Mouse (Mus musculus) thymus, postnatal 14 days (tissue): ENCODE measurements at regions not wholly inside any gene's neighbourhood (a gene's known extent, or its start where the extent isn't known, plus 50 kb on each side); places are given as distances from the start of the nearest gene placed in this dataset.

Experiments
- DNase-seq: peaks from one replicate; pipeline ENCODE4 v3.0.0; 2021

DNA sequence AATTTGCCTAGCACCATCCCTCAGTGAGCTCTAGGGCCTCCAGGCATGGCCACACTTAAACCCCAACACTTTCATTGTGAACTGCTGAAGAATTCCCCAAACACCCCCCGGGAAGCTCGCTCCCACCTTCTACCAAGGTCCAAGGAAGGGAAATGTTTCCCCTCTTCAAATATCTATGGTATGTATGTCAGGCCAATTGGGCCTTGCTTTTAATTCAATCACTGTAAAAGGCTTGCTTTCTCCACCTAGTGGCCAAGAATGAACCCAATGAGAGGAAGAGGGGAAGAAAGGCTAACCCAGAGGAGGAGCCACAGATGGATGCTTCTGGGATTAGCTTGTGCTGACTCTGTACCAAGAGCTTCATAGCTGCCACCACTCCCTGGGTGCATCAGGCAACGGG, 336.3 kb upstream of the Tgfbr2 start:
- peak; percentile 6 for DNase-seq

DNA sequence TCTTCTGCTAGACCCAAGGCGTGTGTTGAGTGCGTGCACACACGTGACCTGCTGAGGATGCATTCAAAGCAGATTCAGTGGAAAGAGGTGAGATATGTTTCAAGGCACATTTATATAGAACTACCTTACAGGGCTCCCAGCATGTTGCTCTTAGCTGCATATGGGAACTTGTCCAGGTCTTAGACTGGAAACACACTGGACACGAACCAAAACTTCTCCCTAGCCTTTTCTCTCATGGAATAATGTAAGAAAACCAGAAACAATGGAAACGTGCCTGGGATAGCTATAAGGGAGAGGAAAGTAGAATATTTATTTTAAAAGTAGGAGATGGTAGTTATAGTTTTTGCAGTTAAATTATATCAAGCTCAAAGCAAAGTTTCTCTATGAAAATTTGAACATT, 332.6 kb upstream of the Tgfbr2 start:
- DNase-seq: no peak

DNA sequence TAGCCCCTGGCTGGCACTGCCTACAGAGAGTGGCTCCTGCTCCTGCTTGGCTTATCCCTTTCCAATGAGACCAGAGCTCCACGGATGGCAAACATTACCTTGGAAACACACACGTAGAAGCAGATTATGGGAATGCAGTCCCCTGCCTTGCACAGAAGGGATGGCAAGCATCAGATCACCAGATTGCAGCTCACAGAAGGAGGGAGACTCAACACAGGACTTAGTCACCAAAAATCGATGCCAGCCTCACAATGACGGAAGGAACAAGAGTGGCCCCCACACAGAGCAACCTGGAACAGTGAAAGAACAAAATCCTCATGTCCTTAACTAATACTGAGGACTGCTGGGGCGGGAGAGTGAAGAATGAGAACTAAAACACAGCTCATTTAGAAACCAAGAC, 327.7 kb upstream of the Tgfbr2 start:
- no peak for DNase-seq

DNA sequence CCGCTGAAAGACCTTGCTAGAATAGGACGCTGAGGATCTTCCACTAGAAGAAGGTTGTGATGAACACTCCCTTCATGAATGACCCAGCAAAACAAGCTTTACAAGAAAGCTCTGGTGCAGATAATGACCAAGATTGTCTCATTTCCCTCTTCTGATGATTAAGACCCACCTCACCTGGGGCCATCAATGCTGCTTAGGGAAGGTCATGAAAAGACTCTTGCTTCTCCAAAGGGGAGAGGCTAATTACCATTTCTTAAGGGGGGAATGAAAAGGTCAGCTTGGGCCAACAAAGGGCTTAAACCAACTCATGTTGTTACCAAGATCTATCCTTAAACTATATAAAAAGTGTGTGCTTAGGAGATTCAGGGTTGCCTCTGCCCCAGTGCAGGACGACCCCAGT, 325.8 kb upstream of the Tgfbr2 start:
- no peak for DNase-seq

DNA sequence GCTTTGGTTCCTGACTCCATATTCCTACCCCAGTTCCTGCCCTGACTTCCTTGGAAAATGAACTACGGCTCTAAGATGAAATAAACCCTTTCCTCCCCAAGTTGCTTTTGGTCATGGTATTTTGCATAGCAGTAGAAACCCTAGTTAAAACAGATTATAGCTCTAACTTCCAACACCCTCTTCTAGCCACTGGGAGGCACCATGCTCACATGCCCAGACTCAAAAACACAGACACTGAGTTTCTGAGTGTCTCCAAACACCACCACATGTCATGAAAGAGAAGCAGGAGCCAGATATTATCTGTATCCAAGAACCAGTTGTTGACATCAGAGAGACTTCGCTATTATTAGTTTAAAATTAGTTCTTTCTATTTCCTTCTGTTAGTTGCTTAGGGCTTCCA, 316.1 kb upstream of the Tgfbr2 start:
- no peak for DNase-seq

DNA sequence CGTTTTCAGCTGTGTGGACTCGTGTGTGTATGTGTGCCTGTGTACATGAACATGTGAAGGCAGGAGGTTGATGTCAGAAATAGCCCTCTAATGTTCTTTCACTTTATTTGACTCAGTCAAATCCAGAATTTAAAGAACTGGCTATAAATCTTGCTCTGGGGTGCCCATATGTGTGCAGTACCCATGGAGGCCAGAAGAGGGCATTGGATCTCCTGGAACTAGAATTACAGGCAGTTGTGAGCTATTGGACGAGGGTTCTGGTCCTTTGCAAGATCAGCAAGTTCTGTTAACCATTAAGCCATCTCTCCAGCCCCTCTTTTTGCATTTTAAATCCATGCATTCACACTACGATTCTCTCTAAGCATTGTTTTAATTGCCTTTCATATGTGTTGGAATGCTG, 314.6 kb upstream of the Tgfbr2 start:
- DNase-seq: peak; percentile 53

DNA sequence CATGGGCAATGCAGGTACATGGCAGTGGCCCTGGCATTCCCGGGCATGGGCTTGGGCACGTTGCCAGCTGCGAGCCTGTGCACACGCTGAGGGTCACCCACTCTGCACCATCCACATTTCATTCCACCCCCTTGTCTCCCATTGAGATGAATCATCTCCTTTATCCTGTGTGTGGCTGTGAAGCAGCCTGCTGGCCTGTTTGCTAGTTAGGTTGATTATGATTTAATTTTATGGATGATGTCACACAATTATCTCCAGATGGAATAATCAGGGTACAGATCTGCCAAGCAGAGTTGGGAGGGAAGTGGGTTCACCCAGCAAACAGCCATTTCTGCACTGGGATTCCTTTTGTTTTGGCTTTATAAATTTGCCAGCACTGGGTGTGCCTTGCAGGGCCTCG, 314.1 kb upstream of the Tgfbr2 start:
- DNase-seq: no peak

DNA sequence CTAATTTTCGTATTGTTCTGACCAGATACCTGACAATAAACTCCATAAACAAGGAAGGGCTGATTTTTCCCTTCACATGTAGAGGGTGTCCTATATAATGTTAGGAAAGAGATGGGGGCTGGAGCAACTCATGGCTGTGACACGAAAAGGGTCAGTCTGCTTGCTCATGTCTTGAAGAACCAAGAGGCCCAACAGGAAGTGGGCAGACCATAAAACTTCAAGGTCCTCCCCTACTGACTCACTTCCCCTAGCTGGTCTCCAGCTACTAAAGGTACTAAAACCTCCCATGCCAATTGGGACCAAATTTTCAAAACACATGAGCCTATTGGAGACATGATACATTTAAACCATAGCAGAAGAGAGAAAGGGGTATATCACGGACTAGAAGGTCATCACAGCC, 302.1 kb upstream of the Tgfbr2 start:
- DNase-seq: no peak

DNA sequence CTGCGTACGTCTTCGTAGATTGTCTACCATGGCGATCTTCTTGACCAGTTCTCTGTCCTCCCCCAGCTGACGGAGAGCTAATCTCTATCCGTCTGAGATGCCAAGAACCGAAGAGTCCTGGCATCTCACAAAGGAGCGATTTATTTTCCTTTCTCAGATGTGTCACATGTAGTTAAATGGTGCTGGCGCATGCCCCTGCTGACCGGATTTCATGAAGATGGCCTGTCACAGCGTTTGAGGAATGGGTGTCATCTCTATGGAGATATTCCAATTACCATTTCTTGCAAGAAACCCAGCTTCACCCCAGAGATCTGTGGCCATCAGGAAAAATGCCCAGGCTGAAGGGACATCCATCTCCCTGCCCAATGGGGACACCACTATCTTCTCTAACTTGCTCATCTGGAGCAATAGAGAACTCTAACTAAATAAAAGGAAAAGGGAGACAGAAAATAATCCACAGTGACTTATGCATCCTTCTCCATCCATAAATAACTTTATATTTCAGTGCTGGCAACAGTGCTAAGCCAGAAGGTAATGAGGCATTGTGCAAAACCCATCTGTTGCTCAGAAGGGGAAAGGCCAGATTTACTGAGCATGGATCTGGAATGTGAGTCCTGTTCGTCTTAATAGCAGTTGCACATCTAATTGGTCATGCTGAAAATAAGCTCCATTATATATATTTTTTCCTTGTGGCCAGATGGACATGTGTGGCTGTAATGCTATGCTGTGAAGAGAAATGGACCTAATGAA, 300.2 kb upstream of the Tgfbr2 start:
- no peak for DNase-seq

DNA sequence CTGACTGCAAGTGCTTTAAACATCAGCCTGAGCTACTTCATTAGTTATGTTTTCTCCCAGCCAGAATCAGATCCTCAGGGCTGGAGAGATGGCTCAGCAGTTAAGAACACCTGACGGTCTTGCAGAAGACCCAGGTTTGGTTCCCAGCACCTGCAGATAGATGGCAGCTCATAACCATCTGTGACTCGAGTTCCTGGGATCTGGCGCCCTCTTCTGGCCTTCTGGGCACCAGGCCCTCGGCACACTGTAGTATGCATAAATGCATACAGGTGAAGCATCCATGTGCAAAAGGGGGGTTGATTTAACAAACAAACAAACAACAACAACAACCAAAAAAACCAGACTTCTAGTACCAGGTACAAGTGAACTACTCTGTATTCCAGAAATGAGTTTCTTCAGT, 297.7 kb upstream of the Tgfbr2 start:
- DNase-seq: peak; percentile 12

DNA sequence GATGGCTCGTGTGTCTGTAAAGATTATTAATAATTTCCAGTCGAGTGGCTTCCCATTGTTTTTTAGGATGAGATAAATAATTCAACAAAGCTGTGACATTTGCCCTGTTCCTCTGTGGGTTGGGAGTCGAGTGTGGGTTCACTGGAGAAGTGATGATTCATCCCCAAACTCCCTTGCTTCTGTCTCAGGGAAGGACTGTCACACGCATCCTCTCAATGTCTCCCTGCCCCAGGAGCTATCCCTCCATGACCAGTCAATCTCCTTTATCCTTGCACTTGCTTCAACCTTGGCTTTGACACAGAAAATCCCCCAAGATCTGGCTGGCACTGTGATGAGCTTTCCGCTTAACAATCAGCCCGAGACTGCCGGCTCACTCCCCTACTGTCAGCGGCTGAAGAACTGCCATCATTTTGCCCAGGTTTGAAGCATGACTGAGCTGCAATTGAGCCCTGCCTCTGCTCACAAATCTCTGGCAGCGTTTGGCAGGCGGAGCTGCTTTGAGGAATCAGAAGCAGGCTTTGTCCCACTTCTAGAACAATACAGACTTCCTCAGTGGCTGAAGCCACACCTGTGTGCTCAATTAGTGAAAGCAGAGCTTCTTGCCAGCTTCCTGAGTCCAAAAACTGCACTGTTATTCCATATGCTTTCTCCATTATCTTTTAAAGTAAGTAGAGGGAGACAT, 293.6 kb upstream of the Tgfbr2 start:
- DNase-seq: no peak

DNA sequence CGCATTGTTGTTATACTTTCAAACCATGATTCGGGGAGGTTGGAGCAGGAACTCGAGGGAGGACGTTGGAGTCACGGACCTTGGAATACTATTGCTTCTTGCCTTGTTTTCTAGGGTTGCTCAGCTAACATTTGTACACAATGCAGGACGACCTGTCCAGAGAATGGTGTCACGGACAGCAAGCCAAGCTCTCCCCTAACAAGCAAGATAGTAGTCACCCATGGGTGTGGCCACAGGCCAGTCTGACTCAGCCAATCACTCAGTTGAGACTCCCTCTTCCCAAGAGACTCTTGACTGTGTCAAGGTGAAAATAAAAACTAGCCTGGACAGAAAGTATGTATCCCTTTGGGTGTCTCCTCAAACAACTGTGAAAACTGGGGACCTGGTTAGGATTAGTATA, 291.2 kb upstream of the Tgfbr2 start:
- no peak for DNase-seq

DNA sequence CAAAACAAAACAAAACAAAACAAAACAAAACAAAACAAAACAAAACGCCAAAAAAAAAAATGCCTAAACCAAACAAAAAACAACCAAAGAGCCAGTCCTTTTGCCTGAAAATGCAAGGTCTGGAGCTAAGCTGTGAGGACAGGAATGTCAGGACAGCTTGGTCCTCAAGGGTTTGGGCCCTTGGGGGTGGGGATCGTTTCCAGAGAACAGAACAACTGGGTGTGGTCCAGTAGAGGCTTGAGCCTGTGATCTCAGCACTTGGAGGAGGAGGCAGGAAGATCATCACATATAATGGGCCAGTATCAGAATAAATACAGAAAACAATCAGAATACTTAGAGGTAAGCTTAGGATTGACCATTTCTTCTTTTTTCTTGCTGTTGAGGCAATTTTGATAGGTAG, 289.5 kb upstream of the Tgfbr2 start:
- no peak for DNase-seq

DNA sequence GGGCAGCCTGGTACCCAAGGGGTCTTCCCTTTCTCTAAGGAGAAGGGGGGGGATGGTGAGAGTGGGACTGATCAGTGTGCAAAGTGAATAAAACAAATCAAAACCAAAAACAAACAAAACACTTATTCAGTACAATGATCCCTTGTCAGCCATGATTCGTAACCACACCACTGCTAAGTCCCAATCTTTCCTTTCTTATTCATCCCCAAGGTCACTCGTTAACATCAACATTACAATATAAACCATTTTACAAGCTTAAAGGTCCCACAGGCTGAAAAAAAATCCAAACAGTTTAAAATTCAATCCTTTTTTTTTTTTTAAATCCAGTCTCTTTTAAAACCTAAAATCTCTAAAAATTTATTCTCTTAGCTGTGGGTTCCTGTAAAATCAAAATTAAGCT, 287.1 kb upstream of the Tgfbr2 start:
- no peak for DNase-seq

DNA sequence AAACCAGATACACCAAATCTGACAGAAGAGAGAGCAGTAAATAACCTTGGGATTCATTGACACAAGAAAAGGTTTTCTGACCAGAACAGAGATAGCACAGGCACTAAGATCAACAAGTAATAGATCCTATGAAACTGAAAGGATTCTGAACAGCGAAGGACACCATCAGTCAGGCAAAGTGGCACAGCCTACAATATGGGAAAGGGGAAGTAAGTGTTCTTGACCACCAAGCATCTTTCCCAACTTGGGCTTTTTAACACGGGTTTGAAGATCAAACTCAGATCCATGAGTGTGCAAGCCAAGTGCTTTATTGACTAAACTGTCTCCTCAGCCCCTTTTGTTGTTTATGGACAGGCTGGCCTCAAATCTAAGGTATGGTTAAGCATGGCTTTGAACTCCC, 284.9 kb upstream of the Tgfbr2 start:
- DNase-seq: no peak

DNA sequence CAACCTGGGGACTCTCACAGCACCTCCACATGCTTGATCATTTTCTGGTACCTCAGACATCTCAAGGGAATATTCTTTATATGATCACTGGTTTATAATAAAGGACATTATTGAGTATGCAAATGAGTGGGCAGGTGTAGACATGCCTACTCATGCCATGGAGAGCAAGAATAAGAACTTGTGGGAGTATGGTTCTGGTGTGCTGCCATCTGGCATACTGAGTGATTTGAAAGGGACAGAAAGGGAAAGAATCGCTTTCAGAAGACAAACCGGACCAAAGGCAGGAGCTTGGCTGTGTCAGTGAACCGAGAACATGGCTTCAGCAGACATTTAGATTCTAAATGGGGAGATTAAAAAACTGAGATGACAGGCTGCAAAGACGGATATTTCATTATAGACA, 276.9 kb upstream of the Tgfbr2 start:
- no peak for DNase-seq

DNA sequence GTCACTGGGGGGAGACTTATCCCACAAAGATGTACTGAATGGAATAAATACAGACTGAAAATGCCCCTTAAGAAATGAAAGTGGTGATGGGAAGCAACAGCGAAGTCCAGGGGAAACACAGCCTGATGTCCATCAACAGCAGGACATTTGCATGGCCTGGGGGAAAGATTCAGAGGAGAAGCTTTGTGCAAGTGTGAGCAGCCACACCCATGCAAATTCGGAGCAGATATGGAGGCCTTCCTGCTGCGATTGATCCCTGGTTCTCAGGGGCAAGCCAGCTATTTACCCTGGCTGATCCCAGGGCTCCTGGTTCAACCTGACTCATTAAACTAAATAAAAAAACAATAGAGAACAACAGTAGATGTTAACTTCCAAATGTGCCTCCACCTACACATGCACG, 275.7 kb upstream of the Tgfbr2 start:
- no peak for DNase-seq

DNA sequence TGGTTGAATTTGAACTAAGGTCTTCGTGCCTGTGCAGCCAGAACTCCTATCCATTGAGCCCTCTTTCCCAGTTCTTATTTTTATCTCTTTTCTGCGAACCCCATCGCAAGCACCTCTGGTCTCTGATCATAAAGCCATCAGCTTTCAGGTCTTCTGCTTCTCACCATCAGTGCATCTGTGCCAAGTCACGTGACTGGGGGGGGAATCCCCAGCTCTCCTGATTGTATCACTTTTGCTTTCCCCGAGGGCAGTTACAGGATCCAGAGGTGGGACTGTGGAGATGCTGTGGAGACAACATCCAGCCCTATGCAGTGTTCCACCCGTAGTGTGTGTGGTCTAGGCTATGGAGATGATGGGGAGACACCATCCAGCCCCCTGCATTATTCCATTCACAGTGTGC, 272.6 kb upstream of the Tgfbr2 start:
- no peak for DNase-seq

DNA sequence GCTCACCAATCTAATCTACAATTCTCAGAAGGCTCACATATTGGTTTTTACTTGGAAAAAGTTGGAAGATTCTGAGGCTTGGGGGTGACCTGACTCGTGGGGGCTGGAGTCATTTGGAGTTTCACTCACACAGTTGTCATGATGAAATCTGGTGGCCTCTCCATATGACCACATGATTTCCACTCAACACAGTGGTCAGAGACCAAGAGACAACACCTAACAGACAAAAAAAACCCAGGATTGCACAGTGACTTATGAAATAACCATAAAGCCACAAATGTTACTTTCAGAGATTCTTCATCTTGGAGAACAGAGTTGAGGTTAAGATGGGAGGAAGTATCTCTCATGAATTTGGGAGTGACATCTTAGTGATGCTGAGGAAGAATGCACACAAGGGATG, 263.4 kb upstream of the Tgfbr2 start:
- no peak for DNase-seq

DNA sequence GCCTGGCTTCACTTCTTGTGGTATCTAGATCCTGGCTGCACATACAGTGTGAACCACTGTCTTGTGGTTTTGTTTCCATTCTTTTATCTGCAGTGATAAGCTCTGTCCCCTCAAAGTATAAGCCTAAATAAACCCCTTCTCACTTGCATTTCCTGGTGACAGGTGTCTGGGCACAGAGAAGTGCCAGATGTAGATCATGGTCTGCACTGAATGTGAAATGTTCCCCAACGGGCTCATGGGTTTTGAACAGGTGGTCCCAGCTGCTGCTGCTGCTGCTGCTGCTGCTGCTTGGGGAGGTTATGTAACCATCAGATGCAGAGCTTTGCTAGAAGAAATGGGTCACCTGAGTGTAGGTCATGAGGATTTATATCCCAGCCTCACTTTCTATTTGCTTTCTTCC, 259.3 kb upstream of the Tgfbr2 start:
- no peak for DNase-seq

DNA sequence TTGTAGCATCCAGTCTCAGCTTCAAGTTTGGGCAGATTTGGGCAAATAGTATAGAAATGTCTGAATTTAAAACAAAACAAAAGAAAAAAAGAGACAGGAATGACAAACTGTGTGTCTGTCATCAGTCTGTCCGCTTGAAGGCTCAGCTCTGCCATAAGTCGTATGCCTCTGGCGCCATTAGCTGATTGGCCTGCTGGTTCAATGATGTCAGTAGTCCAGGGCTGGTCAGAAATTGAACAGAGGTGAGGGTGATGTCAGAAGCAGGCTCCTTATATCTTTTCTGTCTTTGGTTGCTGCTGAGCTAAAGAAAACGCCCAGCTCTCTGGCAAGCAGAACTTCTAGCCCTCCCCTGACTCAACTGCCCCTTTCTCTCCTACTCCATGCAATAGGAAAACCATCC, 253.9 kb upstream of the Tgfbr2 start:
- no peak for DNase-seq

DNA sequence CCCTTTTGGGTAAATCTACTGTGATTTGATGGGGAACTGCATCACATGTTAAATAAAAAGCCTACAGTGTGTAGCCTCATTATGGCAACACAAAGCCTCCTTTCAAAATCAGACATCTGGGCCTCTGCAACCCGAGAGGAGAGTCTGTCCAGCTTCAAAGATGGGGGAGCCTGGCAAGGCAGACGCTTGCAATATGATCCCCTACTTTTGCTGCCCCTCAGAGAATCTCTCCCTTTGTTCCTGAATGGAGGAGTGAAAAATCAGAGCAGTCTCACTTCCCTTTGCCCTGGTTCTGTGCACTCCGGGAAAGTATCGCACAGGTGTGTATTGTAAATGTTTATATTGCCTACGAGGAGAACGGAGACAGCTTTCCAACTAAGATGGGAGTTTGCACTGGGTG, 253.3 kb upstream of the Tgfbr2 start:
- DNase-seq: no peak

DNA sequence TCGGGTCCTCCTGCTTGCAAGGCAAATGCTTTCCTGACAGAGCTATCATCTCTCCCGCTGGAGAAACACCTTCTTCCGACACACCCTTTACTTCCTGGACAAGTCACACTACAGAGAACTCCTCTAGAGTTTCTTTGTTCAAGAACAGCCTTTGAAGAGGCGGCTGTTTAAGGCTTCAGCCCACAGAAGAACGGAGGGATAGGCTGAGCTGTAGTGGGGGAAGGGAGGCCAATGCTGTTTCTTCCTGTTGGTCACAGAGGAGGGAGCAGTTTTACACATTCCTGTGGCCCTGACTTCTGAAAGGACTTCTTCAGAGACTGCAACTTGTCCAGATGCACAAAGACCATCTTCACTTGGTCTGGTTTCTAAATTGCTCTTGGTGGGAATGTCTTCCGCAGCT, 252.1 kb upstream of the Tgfbr2 start:
- DNase-seq: peak; percentile 26

DNA sequence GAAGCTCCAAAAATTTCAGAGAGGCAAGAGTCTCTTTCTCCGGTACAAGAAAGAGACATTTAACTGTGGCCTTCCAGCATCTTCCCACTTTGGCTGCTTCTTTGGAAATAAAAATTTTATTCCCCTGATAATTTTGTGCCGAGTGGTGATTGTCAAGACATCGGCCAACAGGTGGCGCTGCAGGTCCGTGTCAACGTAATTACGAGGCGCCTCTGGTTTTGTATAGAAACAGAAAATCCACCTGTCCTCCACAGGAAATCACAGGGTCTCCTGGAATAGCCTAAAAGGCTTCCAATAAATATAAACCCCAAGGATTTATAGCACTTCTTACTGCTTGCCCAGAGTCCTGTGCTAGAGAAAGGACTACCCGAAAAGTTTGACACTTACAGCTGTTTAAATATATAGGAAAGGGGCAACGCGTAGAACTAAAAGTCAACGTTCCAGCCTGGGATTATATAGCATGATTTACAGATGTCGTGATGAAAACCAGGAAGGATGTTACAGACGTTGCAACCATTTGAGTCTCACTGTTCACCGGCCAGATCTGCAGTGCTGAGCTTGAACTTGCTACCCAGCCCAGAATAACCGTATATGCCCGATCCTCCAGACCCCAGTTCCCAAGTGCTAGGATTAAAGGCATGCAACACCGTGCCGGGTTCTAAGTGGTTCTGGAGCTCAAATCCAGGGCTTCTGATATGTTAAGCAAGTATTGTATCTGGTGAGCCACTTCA, 251.3 kb upstream of the Tgfbr2 start:
- peak; percentile 74 for DNase-seq
